Mouse (Mus musculus) intestine, embryonic 16.5 days (tissue): ENCODE measurements around the gene Lhfp. TPM values are rescaled to one million over a fixed set of nuclear protein-coding genes. Genes with fewer than 3 reads are reported as not detected.
"Not testable (repeated sequence)": the region's sequence is repeated elsewhere in the genome, so short reads cannot be mapped to it uniquely, and the experiment has no call there.

ENCODE experiments used
- ATAC-seq: fragments of 200-750 bp; cut with Nextera tagmentation; 2 replicates; pipeline ENCODE4 v1.8.0; 2017; ENCODE audit warnings: moderate TSS enrichment, moderate library complexity
- H3K27ac ChIP-seq: fragments of 300-500 bp; sonication (generic); 2 replicates; pipeline ENCODE4 v1.5.1; 2014; ENCODE audit warnings: mild to moderate bottlenecking, low read length
- H3K27me3 ChIP-seq: fragments of 300-500 bp; sonication (generic); replicated peaks from 2 replicates; pipeline ENCODE4 v1.6.1; 2014; ENCODE audit warnings: low read length, control low read depth, mixed read lengths; ENCODE audit not compliant: control insufficient read depth, insufficient read depth
- H3K36me3 ChIP-seq: fragments of 300-500 bp; sonication (generic); 2 replicates; pipeline ENCODE4 v1.6.1; 2014; ENCODE audit warnings: low read length, control low read depth; ENCODE audit not compliant: control insufficient read depth, insufficient read depth
- H3K4me1 ChIP-seq: fragments of 300-500 bp; sonication (generic); 2 replicates; pipeline ENCODE4 v1.6.1; 2014; ENCODE audit warnings: low read length, control low read depth, mixed read lengths; ENCODE audit not compliant: control insufficient read depth, insufficient read depth
- H3K4me2 ChIP-seq: fragments of 300-500 bp; sonication (generic); 2 replicates; pipeline ENCODE4 v1.6.1; 2014; ENCODE audit warnings: low read depth, low read length, control low read depth
- H3K4me3 ChIP-seq: fragments of 300-500 bp; sonication (generic); 2 replicates; pipeline ENCODE4 v1.5.1; 2014; ENCODE audit warnings: mild to moderate bottlenecking, low read length
- H3K9ac ChIP-seq: fragments of 300-500 bp; sonication (generic); 2 replicates; pipeline ENCODE4 v1.6.1; 2014; ENCODE audit warnings: low read depth, low read length
- H3K9me3 ChIP-seq: fragments of 300-500 bp; sonication (generic); 2 replicates; pipeline ENCODE4 v1.6.1; 2016; ENCODE audit warnings: low read length, control low read depth; ENCODE audit not compliant: control insufficient read depth
- WGBS: fragments of 180-500 bp; shearing (Covaris S2); extraction: QIAGEN DNeasy Blood & Tissue Kit; methylation state at CpG from one replicate; pipeline ENCODE4 v1.1.7; 2014; 5-methylcytosine and 5-hydroxymethylcytosine counted together
- polyA plus RNA-seq: library from polyadenylated mRNA; unstranded; fragments of >200 nt; fragmentation: Nextera tagmentation; extraction: Ambion mirVana; gene quantifications from 2 replicates; pipeline ENCODE4 v1.2.1, GENCODE M21; 2015

Gene Lhfp
- polyA plus RNA-seq, 1 experiment from 2014 or later = 39.6 TPM

DNA sequence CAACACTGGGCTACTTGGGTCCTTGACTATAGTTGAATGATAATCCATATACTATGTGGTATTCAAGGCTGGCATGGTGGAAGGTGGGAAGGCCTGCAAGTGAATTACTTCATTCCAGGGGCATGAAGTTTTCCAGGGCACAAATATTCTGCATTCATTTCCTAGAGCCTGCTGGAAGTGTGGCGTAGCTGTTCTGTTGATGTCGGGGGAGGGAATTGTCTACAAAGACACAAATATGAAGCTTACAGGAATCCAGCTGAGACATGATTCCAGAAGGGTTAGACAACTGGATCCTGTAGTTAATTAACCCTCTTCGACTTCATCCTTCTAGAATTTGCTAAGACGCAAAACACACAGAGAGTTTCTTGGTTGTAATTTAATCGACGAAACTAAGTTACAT is 60.4 kb downstream of the Lhfp start:
- Histone ChIP-seq H3K9ac (no peak overlapping the region), H3K27me3 (no peaks in the 10 kb centered on the region), H3K9me3 (no peaks in the 10 kb centered on the region), H3K36me3 (no peaks in the 10 kb centered on the region), H3K4me3 (no peak overlapping the region), H3K27ac (no peak overlapping the region), H3K4me2 (no peak overlapping the region), H3K4me1 (peaks cover 7% of the 10 kb centered on the region; the same call in 1 of the 2 replicates)
- ATAC-seq = no peak
- WGBS = 52% methylated on average over 6 of the region's 6 CpGs

GRCm38 (mm10) chr3:53102131-53102756 is 60.9 kb downstream of the Lhfp start:
- no peak overlapping the region for H3K4me2 ChIP-seq
- H3K9ac ChIP-seq = no peak overlapping the region
- H3K36me3 ChIP-seq = no peaks in the 10 kb centered on the region
- H3K27ac ChIP-seq = no peak overlapping the region
- no peaks in the 10 kb centered on the region for H3K27me3 ChIP-seq
- no peaks in the 10 kb centered on the region for H3K9me3 ChIP-seq
- no peak overlapping the region for H3K4me3 ChIP-seq
- peaks cover 7% of the 10 kb centered on the region; the same call in 1 of the 2 replicates for H3K4me1 ChIP-seq
- ATAC-seq = no peak
- WGBS = 27% methylated on average over 5 of the region's 5 CpGs

GRCm38 (mm10) chr3:53102757-53103153 is 61.4 kb downstream of the Lhfp start:
- no peak overlapping the region for H3K27ac ChIP-seq
- H3K27me3 ChIP-seq = no peaks in the 10 kb centered on the region
- 33% methylated on average over 12 of the region's 12 CpGs for WGBS
- no peak for ATAC-seq
- H3K9me3 ChIP-seq = no peaks in the 10 kb centered on the region
- H3K9ac ChIP-seq = no peak overlapping the region
- no peak overlapping the region for H3K4me3 ChIP-seq
- H3K4me2 ChIP-seq = no peak overlapping the region
- H3K4me1 ChIP-seq = peaks cover 7% of the 10 kb centered on the region; the same call in 1 of the 2 replicates
- no peaks in the 10 kb centered on the region for H3K36me3 ChIP-seq

DNA sequence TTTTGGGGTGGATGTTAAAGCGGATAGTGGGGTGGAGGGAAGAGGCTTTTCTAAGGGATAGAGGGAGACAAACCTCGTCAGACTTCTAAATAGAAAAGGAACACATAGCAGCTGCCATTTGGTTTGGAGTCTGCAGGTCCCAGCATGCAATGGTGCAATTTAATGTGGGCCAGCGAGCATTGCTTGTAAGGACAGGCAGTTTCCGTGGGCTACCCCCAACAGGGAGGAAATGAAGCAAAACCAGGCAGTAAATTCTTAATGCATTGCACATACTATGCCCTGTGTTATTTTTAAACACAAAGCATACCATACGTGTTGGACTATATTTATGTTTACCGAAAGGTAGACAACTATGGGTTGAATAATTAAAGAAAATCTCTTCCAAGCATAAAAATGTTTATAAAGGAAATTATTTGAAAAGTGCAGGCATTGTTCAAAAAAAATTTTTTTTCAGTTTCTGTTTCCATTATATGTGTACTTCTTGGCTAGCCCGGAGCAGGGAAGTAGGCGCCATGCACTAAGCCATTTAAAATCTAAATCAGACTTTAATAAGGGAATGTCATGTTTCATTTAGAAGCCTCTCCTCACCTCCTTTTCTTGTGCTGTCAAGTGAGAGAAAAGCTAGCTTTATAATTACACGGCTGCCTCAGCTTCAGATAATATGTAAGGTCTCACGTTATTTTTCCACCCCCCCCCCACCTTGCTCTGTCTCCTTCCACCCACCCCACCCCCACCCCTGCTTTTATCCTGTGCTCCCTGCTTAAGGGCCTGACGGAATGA is 67.5 kb downstream of the Lhfp start:
- Histone ChIP-seq H3K27ac (no peak overlapping the region), H3K4me2 (no peak overlapping the region), H3K36me3 (no peaks in the 10 kb centered on the region), H3K9ac (no peak overlapping the region), H3K9me3 (no peaks in the 10 kb centered on the region; the same call in 1 of the 2 replicates), H3K27me3 (no peaks in the 10 kb centered on the region), H3K4me1 (no peaks in the 10 kb centered on the region), H3K4me3 (no peak overlapping the region)
- no peak for ATAC-seq
- 74% methylated on average over 11 of the region's 11 CpGs for WGBS

DNA sequence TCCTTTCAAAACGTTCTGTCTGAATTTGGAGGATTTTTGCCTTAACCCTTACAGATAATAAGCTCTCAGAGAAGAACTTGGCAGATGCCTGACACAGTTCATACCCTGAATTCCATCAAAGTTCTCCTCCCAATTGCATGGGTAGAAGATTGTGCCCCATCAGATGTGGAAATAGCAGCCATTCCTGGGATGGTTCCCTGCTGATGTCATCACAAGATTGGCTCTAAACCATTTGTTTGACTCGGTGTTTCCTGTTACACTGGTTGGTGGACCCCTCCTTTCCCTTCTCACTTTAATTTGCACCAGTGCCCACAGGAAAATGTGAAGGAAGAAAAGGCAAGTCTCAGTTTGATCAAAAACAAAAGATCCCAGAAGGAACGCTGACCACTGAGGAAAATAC is 68.6 kb downstream of the Lhfp start:
- Histone ChIP-seq H3K27ac (no peak overlapping the region), H3K4me1 (no peaks in the 10 kb centered on the region), H3K9ac (no peak overlapping the region), H3K4me3 (no peak overlapping the region), H3K9me3 (no peaks in the 10 kb centered on the region; the same call in 1 of the 2 replicates), H3K27me3 (no peaks in the 10 kb centered on the region), H3K4me2 (no peak overlapping the region), H3K36me3 (no peaks in the 10 kb centered on the region)
- no peak for ATAC-seq
- 33% methylated on average over 3 of the region's 3 CpGs for WGBS

GRCm38 (mm10) chr3:53112048-53112447 is 70.7 kb downstream of the Lhfp start:
- Histone ChIP-seq H3K27ac (no peak overlapping the region), H3K27me3 (no peaks in the 10 kb centered on the region), H3K4me2 (no peak overlapping the region), H3K9me3 (no peaks in the 10 kb centered on the region; the same call in 1 of the 2 replicates), H3K4me1 (no peaks in the 10 kb centered on the region), H3K36me3 (no peaks in the 10 kb centered on the region), H3K4me3 (no peak overlapping the region), H3K9ac (no peak overlapping the region)
- WGBS = 92% methylated on average over 7 of the region's 7 CpGs
- ATAC-seq = no peak

DNA sequence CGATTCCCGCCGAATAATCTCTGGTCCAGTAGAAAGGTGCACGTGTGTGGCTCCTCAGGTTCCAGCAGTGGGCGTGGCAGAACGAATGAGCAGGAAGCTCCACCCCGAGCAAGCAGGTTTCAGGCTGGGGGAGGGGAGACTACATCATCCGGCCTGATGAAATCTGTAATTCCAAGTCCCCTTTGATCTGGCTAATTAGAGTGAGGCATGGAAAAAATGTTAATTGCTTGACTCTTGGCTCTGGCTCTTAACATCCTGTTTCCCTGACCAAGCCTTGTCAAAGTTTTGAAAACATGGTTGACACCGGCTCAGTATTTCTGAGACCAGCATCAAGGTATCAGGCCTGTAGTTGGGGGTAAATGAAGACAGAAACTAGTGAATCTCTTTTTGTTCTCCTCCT is 77.4 kb downstream of the Lhfp start:
- H3K4me2 ChIP-seq, H3K27me3 ChIP-seq, H3K27ac ChIP-seq, H3K4me1 ChIP-seq, H3K36me3 ChIP-seq, H3K4me3 ChIP-seq, ATAC-seq, H3K9me3 ChIP-seq, H3K9ac ChIP-seq: not testable (repeated sequence)
- 74% methylated on average over 5 of the region's 9 CpGs for WGBS

GRCm38 (mm10) chr3:53119978-53120377 is 78.7 kb downstream of the Lhfp start:
- H3K27me3 ChIP-seq = no peaks in the 10 kb centered on the region
- H3K9ac ChIP-seq = no peak overlapping the region
- no peak overlapping the region for H3K4me3 ChIP-seq
- WGBS = 90% methylated on average over 6 of the region's 6 CpGs
- no peak for ATAC-seq
- H3K36me3 ChIP-seq = no peaks in the 10 kb centered on the region
- H3K9me3 ChIP-seq = no peaks in the 10 kb centered on the region
- H3K4me1 ChIP-seq = no peaks in the 10 kb centered on the region
- H3K4me2 ChIP-seq = no peak overlapping the region
- no peak overlapping the region for H3K27ac ChIP-seq

- Histone ChIP-seq H3K9ac (no peak overlapping the region), H3K4me2 (no peak overlapping the region), H3K27me3 (no peaks in the 10 kb centered on the region), H3K4me3 (no peak overlapping the region), H3K9me3 (no peaks in the 10 kb centered on the region), H3K27ac (no peak overlapping the region), H3K4me1 (no peaks in the 10 kb centered on the region), H3K36me3 (no peaks in the 10 kb centered on the region)
- no peak for ATAC-seq
- WGBS = 71% methylated on average over 8 of the region's 8 CpGs
Observed at GRCm38 (mm10) chr3:53125495-53125894, 84.2 kb downstream of the Lhfp start.
